Mouse (Mus musculus) spleen, adult 2 months (tissue): ENCODE measurements around the gene St6gal1.

ENCODE experiments used
- CTCF ChIP-seq: fragments of 200-500 bp; IDR thresholded peaks from 2 replicates; pipeline ENCODE4 v1.5.1; 2011; ENCODE audit warnings: mild to moderate bottlenecking, inconsistent platforms; ENCODE audit not compliant: insufficient read depth, insufficient read length, insufficient replicate concordance; ENCODE audit errors: extremely low read depth
- POLR2A ChIP-seq: fragments of 200-500 bp; IDR thresholded peaks from 2 replicates; pipeline ENCODE4 v1.6.1; 2011; ENCODE audit warnings: low read depth, low read length, inconsistent platforms

- TF ChIP-seq POLR2A (no peak; the same call in 1 of the 2 replicates), CTCF (peak; percentile 80; the same call in 1 of the 2 replicates)
Measured at GRCm38 (mm10) chr16:23224671-23225068, at the start of gene St6gal1.
